Mouse (Mus musculus): ENCODE results near the gene Grk1. TPM values are rescaled to one million over a fixed set of nuclear protein-coding genes. Genes with fewer than 3 reads are reported as not detected.

Grk1 gene
- 0.04 TPM in 1 of 2 replicates, not detected in the other for polyA plus RNA-seq (2015; fragmentation: Nextera tagmentation; extraction: Ambion mirVana)

GRCm38 (mm10) chr8:13404666-13405131 lies at the start of gene Grk1:
Gene Grk1, plus strand, starts transcription at chr8:13405081.

DNA sequence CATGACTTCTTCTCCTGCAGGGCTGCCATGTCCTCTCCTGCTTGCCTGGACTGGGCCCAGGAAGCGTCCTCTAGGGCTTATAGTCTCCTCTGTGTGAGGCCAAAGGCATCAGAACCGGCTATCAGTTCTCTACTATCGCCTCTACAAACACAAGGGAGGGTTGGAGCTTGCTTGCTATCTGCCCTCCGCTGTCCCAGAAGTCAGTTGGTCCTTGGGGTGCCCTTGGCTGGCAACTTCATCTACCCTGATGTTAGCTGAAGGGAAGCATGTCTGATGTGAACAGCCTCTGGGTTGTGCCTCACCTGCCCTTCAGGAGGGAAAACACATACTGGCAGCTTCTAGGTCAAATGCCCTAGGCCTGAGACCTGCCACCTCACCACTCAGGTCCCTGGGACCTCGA lies 8.2 kb upstream of the Grk1 start, which contains the start of gene Atp4b:
TSS of gene Atp4b (minus strand) at position 101 of the 400 bp plus-strand sequence.

GRCm38 (mm10) chr8:13434889-13435288 lies 30.0 kb downstream of the Grk1 start, which contains the start of gene Tmem255b:
Gene Tmem255b, plus strand, starts transcription at chr8:13435189.

Other genes starting within 250 kb of the Grk1 start
- gene Lamp1, start 245.9 kb upstream of the Grk1 start, polyA plus RNA-seq (2015; fragmentation: Nextera tagmentation; extraction: Ambion mirVana) = 155 and 184 TPM in 2 replicates
- gene Grtp1, start 204.5 kb upstream of the Grk1 start, polyA plus RNA-seq (2015; fragmentation: Nextera tagmentation; extraction: Ambion mirVana) = 5.9 and 7.3 TPM in 2 replicates
- not detected in 2 replicates for gene Adprhl1, start 150.9 kb upstream of the Grk1 start, polyA plus RNA-seq (2015; fragmentation: Nextera tagmentation; extraction: Ambion mirVana)
- gene Dcun1d2, start 117.0 kb upstream of the Grk1 start, polyA plus RNA-seq (2015; fragmentation: Nextera tagmentation; extraction: Ambion mirVana) = 8.3 and 9.5 TPM in 2 replicates
- gene Tmco3, start 116.9 kb upstream of the Grk1 start, polyA plus RNA-seq (2015; fragmentation: Nextera tagmentation; extraction: Ambion mirVana) = 9.6 and 11.7 TPM in 2 replicates
- gene Tfdp1, start 66.3 kb upstream of the Grk1 start, polyA plus RNA-seq (2015; fragmentation: Nextera tagmentation; extraction: Ambion mirVana) = 137 and 139 TPM in 2 replicates
- 0.14 TPM in 1 of 2 replicates, not detected in the other for gene Atp4b, start 8.3 kb upstream of the Grk1 start, polyA plus RNA-seq (2015; fragmentation: Nextera tagmentation; extraction: Ambion mirVana)
- 0.84 and 1.1 TPM in 2 replicates for gene Tmem255b, start 30.1 kb downstream of the Grk1 start, polyA plus RNA-seq (2015; fragmentation: Nextera tagmentation; extraction: Ambion mirVana)
- gene Gas6, start 89.4 kb downstream of the Grk1 start, polyA plus RNA-seq (2015; fragmentation: Nextera tagmentation; extraction: Ambion mirVana) = 29.0 and 47.1 TPM in 2 replicates
- not detected in 2 replicates for gene 1700029H14Rik, start 157.4 kb downstream of the Grk1 start, polyA plus RNA-seq (2015; fragmentation: Nextera tagmentation; extraction: Ambion mirVana)

Data from spleen, postnatal 0 days (tissue).